Mouse (Mus musculus) hematopoietic multipotent progenitor cell, adult 10-12 weeks (in vitro differentiated cells): Measurements from ENCODE around the gene Gabrb1. TPM values are rescaled to one million over a fixed set of nuclear protein-coding genes. Genes with fewer than 3 reads are reported as not detected.

ENCODE experiments used
- polyA plus RNA-seq: library from polyadenylated mRNA; stranded (reverse); fragments of >175 nt; gene quantifications from 2 replicates; pipeline ENCODE4 v1.2.3, GENCODE M21; 2012; ENCODE audit warnings: low replicate concordance

Gabrb1 gene
- polyA plus RNA-seq = not detected in 2 replicates

GRCm38 (mm10) chr5:71657482-71658114, at the start of gene Gabrb1:
Gene Gabrb1 (plus strand): TSS chr5:71658113.

GRCm38 (mm10) chr5:71658115-71658497, 193 bp downstream of the Gabrb1 start, which contains the start of gene Gabra4:
Gene Gabra4 (minus strand): TSS chr5:71658308.

GRCm38 (mm10) chr5:72167594-72168284, 509.8 kb downstream of the Gabrb1 start, which contains the start of gene Commd8:
Gene Commd8 (minus strand): TSS chr5:72168189.

Other genes with a start within 250 kb of the Gabrb1 start
- gene Cox7b2, start 109.9 kb upstream of the Gabrb1 start, polyA plus RNA-seq = not detected in 2 replicates
- not detected in 2 replicates for gene Gabra4, start 195 bp downstream of the Gabrb1 start, polyA plus RNA-seq